Mouse (Mus musculus) ES-E14 (cell line): ENCODE data around the gene Coro1c. TPM values are rescaled to one million over a fixed set of nuclear protein-coding genes. Genes with fewer than 3 reads are reported as not detected.

Source experiments
- DNase-seq: peaks from one replicate; pipeline ENCODE4 v3.0.0-alpha.2; 2013; ENCODE audit warnings: low read depth, low spot score
- H3K27ac ChIP-seq: 2 replicates; pipeline ENCODE4 v1.5.1; 2012; ENCODE audit warnings: low read depth, mild to moderate bottlenecking, low read length, moderate library complexity, mixed read lengths; ENCODE audit not compliant: poor library complexity, insufficient read depth, severe bottlenecking
- H3K36me3 ChIP-seq: 2 replicates; pipeline ENCODE4 v1.6.1; 2012; ENCODE audit warnings: mild to moderate bottlenecking, low read length, moderate library complexity, mixed read lengths; ENCODE audit not compliant: control insufficient read depth, poor library complexity, insufficient read depth, severe bottlenecking
- H3K4me1 ChIP-seq, 2 experiments: fragments of 150-350 bp in 1 of 2; sonication (generic) in 1 of 2; 2 replicates each; pipeline ENCODE4 v1.6.1; 2012; ENCODE audit warnings: low read length in 2 of 2, mild to moderate bottlenecking in 1 of 2, mixed read lengths in 1 of 2; ENCODE audit not compliant: control insufficient read depth in 2 of 2, insufficient read depth in 2 of 2, poor library complexity in 1 of 2
- H3K4me3 ChIP-seq, 2 experiments: fragments of 150-350 bp in 1 of 2; sonication (generic) in 1 of 2; 2 replicates each; pipeline ENCODE4 v1.5.1; 2012; ENCODE audit warnings: low read length in 2 of 2, low read depth in 1 of 2, mild to moderate bottlenecking in 1 of 2, mixed read lengths in 1 of 2; ENCODE audit not compliant: insufficient read depth in 1 of 2, poor library complexity in 1 of 2, severe bottlenecking in 1 of 2
- H3K9ac ChIP-seq: 2 replicates; pipeline ENCODE4 v1.6.1; 2012; ENCODE audit warnings: low read depth, mild to moderate bottlenecking, low read length, mixed read lengths; ENCODE audit not compliant: poor library complexity, insufficient read depth, severe bottlenecking
- H3K9me3 ChIP-seq: fragments of 150-350 bp; sonication (generic); 2 replicates; pipeline ENCODE4 v1.6.1; 2012; ENCODE audit warnings: low read depth, mild to moderate bottlenecking, low read length; ENCODE audit not compliant: control insufficient read depth, insufficient read depth
- CHD2 ChIP-seq: IDR thresholded peaks from 2 replicates; pipeline ENCODE4 v1.6.1; 2014; ENCODE audit warnings: mild to moderate bottlenecking, low read depth, low read length, inconsistent platforms
- HCFC1 ChIP-seq: IDR thresholded peaks from 2 replicates; pipeline ENCODE4 v1.6.1; 2012; ENCODE audit warnings: low read length, inconsistent platforms, borderline replicate concordance; ENCODE audit not compliant: insufficient read depth
- MAFK ChIP-seq: IDR thresholded peaks from 2 replicates; pipeline ENCODE4 v1.6.1; 2014; ENCODE audit warnings: mild to moderate bottlenecking, low read depth, low read length, inconsistent platforms; ENCODE audit not compliant: insufficient read depth
- ZC3H11A ChIP-seq: IDR thresholded peaks from 2 replicates; pipeline ENCODE4 v1.6.1; 2012; ENCODE audit warnings: low read depth, mild to moderate bottlenecking, inconsistent platforms, low read length, borderline replicate concordance
- ZNF384 ChIP-seq: IDR thresholded peaks from 2 replicates; pipeline ENCODE4 v1.6.1; 2012; ENCODE audit warnings: low read depth, low read length, inconsistent platforms
- in situ Hi-C, 2 experiments: fragments of 600-800 bp; cut with MboI; formaldehyde crosslinking; loops; one replicate each; pipeline ENCODE4 v1.15.1; 2025; ENCODE audit warnings: low sequenced_read_pairs in 2 of 2, inconsistent platforms in 1 of 2; ENCODE audit not compliant: unreplicated experiment in 2 of 2
- total RNA-seq: library from RNA; depleted of rRNA; stranded (reverse); fragments of 300-350 nt; gene quantifications from 2 replicates; pipeline ENCODE4 v1.2.3, GENCODE M21; 2012

Gene Coro1c
- total RNA-seq, 1 experiment, result 150 TPM

- Histone ChIP-seq H3K4me3 (no peak overlapping the region), H3K27ac (no peak overlapping the region), H3K9me3 (no peaks in the 10 kb centered on the region), H3K9ac (no peak overlapping the region), H3K36me3 (peaks cover 9% of the 10 kb centered on the region; the same call in 1 of the 2 replicates), H3K4me1 (peaks cover 0 to 13% of the 10 kb centered on the region in 2 experiments; a peak in 1 of 4 replicates)
- in situ Hi-C loops, result no loop called here
- peak; percentile 68 for DNase-seq
- TF ChIP-seq CHD2, result no peak
- TF ChIP-seq MAFK, result no peak
- peak; percentile 85 for TF ChIP-seq ZNF384
- no peak for TF ChIP-seq HCFC1
- TF ChIP-seq ZC3H11A, result no peak
Observed at GRCm38 (mm10) chr5:113939263-113939900, 30.8 kb upstream of the Coro1c start.

- H3K36me3 ChIP-seq, result peaks cover 7% of the 10 kb centered on the region; the same call in 1 of the 2 replicates
- no peaks in the 10 kb centered on the region for H3K9me3 ChIP-seq
- in situ Hi-C loops, result no loop called here
- H3K4me3 ChIP-seq, result no peak overlapping the region
- TF ChIP-seq ZC3H11A (no peak), HCFC1 (no peak), CHD2 (no peak), ZNF384 (no peak), MAFK (no peak)
- no peak overlapping the region for H3K27ac ChIP-seq
- no peak overlapping the region for H3K9ac ChIP-seq
- no peak for DNase-seq
- peaks cover 0 to 12% of the 10 kb centered on the region in 2 experiments; a peak in 1 of 4 replicates for H3K4me1 ChIP-seq
Observed at GRCm38 (mm10) chr5:113937650-113938049, 29.1 kb upstream of the Coro1c start.

GRCm38 (mm10) chr5:113933889-113934288 is 25.3 kb upstream of the Coro1c start:
- DNase-seq, result no peak
- Histone ChIP-seq H3K4me3 (no peak overlapping the region), H3K27ac (no peak overlapping the region), H3K36me3 (no peaks in the 10 kb centered on the region), H3K4me1 (peaks cover 0 to 17% of the 10 kb centered on the region in 2 experiments; a peak in 1 of 4 replicates), H3K9me3 (no peaks in the 10 kb centered on the region), H3K9ac (no peak overlapping the region)
- TF ChIP-seq MAFK (no peak), ZC3H11A (no peak), CHD2 (no peak), ZNF384 (no peak), HCFC1 (no peak)
- in situ Hi-C loops, result no loop called here

GRCm38 (mm10) chr5:113933480-113933879 is 24.9 kb upstream of the Coro1c start:
- H3K9ac ChIP-seq, result no peak overlapping the region
- in situ Hi-C loops, result no loop called here
- no peak for DNase-seq
- H3K4me3 ChIP-seq, result no peak overlapping the region
- H3K4me1 ChIP-seq, result peaks cover 0 to 13% of the 10 kb centered on the region in 2 experiments; a peak in 1 of 4 replicates
- no peak overlapping the region for H3K27ac ChIP-seq
- H3K36me3 ChIP-seq, result no peaks in the 10 kb centered on the region
- H3K9me3 ChIP-seq, result no peaks in the 10 kb centered on the region
- no peak for TF ChIP-seq ZC3H11A
- TF ChIP-seq CHD2, result no peak
- TF ChIP-seq HCFC1, result no peak
- TF ChIP-seq MAFK, result no peak
- TF ChIP-seq ZNF384, result no peak
